Mouse (Mus musculus): ENCODE measurements at regions not wholly inside any gene's neighbourhood (a gene's known extent, or its start where the extent isn't known, plus 50 kb on each side); places are given as distances from the start of the nearest gene placed in this dataset.

GRCm38 (mm10) chr7:73036801-73037555 lies 338.3 kb upstream of the Rgma start:
- Histone ChIP-seq H3K79me2 (ENCODE audit: control insufficient read depth, insufficient read depth, low read length, poor library complexity) (no peaks in the 10 kb centered on the region), H3K4me1 (ENCODE audit: control insufficient read depth in 1 of 2, insufficient read depth in 2 of 2, low read length in 2 of 2) (no peaks in the 10 kb centered on the region), H3K9me3 (replicated peaks; ENCODE audit: insufficient read depth, low read length) (no peaks in the 10 kb centered on the region), H3K27ac (ENCODE audit: control insufficient read depth, low read depth, low read length) (no peak overlapping the region), H3K27me3 (ENCODE audit: control insufficient read depth in 1 of 2, insufficient read depth in 2 of 2, low read length in 2 of 2) (no peaks in the 10 kb centered on the region), H3K9ac (ENCODE audit: control insufficient read depth, low read depth, low read length, poor library complexity, severe bottlenecking) (no peak overlapping the region), H3K36me3 (ENCODE audit: control insufficient read depth in 1 of 2, insufficient read depth in 2 of 2, low read length in 2 of 2) (no peaks in the 10 kb centered on the region), H3K4me3 (ENCODE audit: control insufficient read depth in 1 of 2, insufficient read depth in 1 of 2, low read depth in 2 of 2, low read length in 2 of 2) (no peak overlapping the region)
- DNase-seq (ENCODE audit: low read depth, low spot score) = no peak
- TF ChIP-seq E2F4 (IDR thresholded peaks at IDR 0.05; ENCODE audit: borderline replicate concordance, low read depth, low read length) (no peak), SIN3A (IDR thresholded peaks at IDR 0.05; ENCODE audit: low read length) (no peak), CHD1 (IDR thresholded peaks at IDR 0.05; ENCODE audit: low read depth, low read length) (no peak), POLR2AphosphoS2 (IDR thresholded peaks at IDR 0.05; ENCODE audit: low read length) (no peak), NRF1 (IDR thresholded peaks at IDR 0.05; ENCODE audit: insufficient read depth, low read depth, low read length, poor library complexity, severe bottlenecking) (no peak), NELFE (IDR thresholded peaks at IDR 0.05; ENCODE audit: low read depth, low read length) (no peak), MXI1 (IDR thresholded peaks at IDR 0.05; ENCODE audit: low read depth, low read length) (no peak), JUND (IDR thresholded peaks at IDR 0.05; ENCODE audit: low read depth, low read length) (no peak), BHLHE40 (IDR thresholded peaks at IDR 0.05; ENCODE audit: borderline replicate concordance, low read depth, low read length) (no peak), ZC3H11A (IDR thresholded peaks at IDR 0.05; ENCODE audit: low read depth, low read length) (no peak), USF1 (IDR thresholded peaks at IDR 0.05; ENCODE audit: low read depth, low read length) (no peak), GATA1 (IDR thresholded peaks at IDR 0.05; ENCODE audit: low read depth, low read length) (no peak), RCOR1 (IDR thresholded peaks at IDR 0.05; ENCODE audit: low read depth, low read length) (no peak), HCFC1 (IDR thresholded peaks at IDR 0.05; ENCODE audit: low read depth, low read length) (no peak), TCF12 (IDR thresholded peaks at IDR 0.05; ENCODE audit: low read depth, low read length) (no peak)

GRCm38 (mm10) chr7:73037638-73038037 lies 337.7 kb upstream of the Rgma start:
- no peaks in the 10 kb centered on the region for H3K36me3 ChIP-seq (ENCODE audit: control insufficient read depth in 1 of 2, insufficient read depth in 2 of 2, low read length in 2 of 2)
- no peaks in the 10 kb centered on the region for H3K79me2 ChIP-seq (ENCODE audit: control insufficient read depth, insufficient read depth, low read length, poor library complexity)
- no peak for DNase-seq (ENCODE audit: low read depth, low spot score)
- no peak overlapping the region for H3K27ac ChIP-seq (ENCODE audit: control insufficient read depth, low read depth, low read length)
- no peak overlapping the region for H3K4me3 ChIP-seq (ENCODE audit: control insufficient read depth in 1 of 2, insufficient read depth in 1 of 2, low read depth in 2 of 2, low read length in 2 of 2)
- H3K9me3 ChIP-seq (replicated peaks; ENCODE audit: insufficient read depth, low read length) = no peaks in the 10 kb centered on the region
- H3K4me1 ChIP-seq (ENCODE audit: control insufficient read depth in 1 of 2, insufficient read depth in 2 of 2, low read length in 2 of 2) = no peaks in the 10 kb centered on the region
- no peak overlapping the region for H3K9ac ChIP-seq (ENCODE audit: control insufficient read depth, low read depth, low read length, poor library complexity, severe bottlenecking)
- no peaks in the 10 kb centered on the region for H3K27me3 ChIP-seq (ENCODE audit: control insufficient read depth in 1 of 2, insufficient read depth in 2 of 2, low read length in 2 of 2)
- TF ChIP-seq CHD1 (IDR thresholded peaks at IDR 0.05; ENCODE audit: low read depth, low read length) (no peak), TCF12 (IDR thresholded peaks at IDR 0.05; ENCODE audit: low read depth, low read length) (no peak), GATA1 (IDR thresholded peaks at IDR 0.05; ENCODE audit: low read depth, low read length) (no peak), TAL1 (IDR thresholded peaks at IDR 0.05; ENCODE audit: low read length) (no peak), NRF1 (IDR thresholded peaks at IDR 0.05; ENCODE audit: insufficient read depth, low read depth, low read length, poor library complexity, severe bottlenecking) (no peak), USF1 (IDR thresholded peaks at IDR 0.05; ENCODE audit: low read depth, low read length) (no peak), MYB (IDR thresholded peaks at IDR 0.05; ENCODE audit: low read depth, low read length) (no peak), RAD21 (IDR thresholded peaks at IDR 0.05; ENCODE audit: low read depth, low read length) (no peak), ZMIZ1 (IDR thresholded peaks at IDR 0.05; ENCODE audit: low read depth, low read length) (no peak), NELFE (IDR thresholded peaks at IDR 0.05; ENCODE audit: low read depth, low read length) (no peak), BHLHE40 (IDR thresholded peaks at IDR 0.05; ENCODE audit: borderline replicate concordance, low read depth, low read length) (no peak), MAX (IDR thresholded peaks at IDR 0.05; ENCODE audit: low read length) (no peak), MXI1 (IDR thresholded peaks at IDR 0.05; ENCODE audit: low read depth, low read length) (no peak), POLR2AphosphoS5 (IDR thresholded peaks at IDR 0.05; ENCODE audit: borderline replicate concordance, low read depth, low read length) (no peak), ETS1 (IDR thresholded peaks at IDR 0.05; ENCODE audit: low read depth, low read length) (no peak), SMC3 (IDR thresholded peaks at IDR 0.05; ENCODE audit: low read depth, low read length) (no peak)

All from MEL (cell line).